Comparison of ENCODE assay signal across 8 mouse cellular contexts in the genomic region with DNA sequence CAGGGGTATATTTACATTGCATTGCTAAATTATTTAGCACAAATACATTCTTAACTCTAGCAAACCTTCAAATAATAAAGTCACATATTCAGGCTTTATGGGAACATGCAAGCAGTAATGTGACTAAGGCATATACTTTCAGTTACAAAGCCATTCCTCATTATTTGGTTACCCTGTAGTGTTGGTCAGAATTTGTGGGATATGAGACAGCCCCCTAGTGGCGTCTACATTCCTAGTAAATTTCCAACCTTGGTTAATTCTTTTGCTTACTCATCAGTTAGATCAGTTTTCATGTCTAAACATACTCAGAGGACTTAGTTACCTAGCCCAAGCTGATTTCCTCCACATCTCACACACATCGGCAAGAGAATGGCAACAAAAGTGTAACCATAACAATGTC.
A peak's percentile ranks its signal among the peaks of the same experiment; 100 is the strongest.
DNase-seq lines count a peak whose midpoint lies in the region; ATAC-seq lines count a peak whose summit lies in the region.

No protein-coding gene starts in this region.

- DNase-seq in hindbrain, embryonic 11.5 days (ENCODE audit: low spot score), result peak; percentile 48
- no peak for DNase-seq in hindbrain, embryonic 10.5 days (ENCODE audit: low spot score)
- DNase-seq in 3T3-L1 (ENCODE audit: low read depth, low spot score), result peak; percentile 70
- DNase-seq in R1 (ENCODE audit: low read depth, low spot score), result peak; percentile 40
- no peak for DNase-seq in heart, adult 11 months
- DNase-seq in adrenal gland, postnatal 14 days, result no peak
- DNase-seq in gastrocnemius, postnatal 25 days, result no peak

- H3K9me3 ChIP-seq in hindbrain, embryonic 11.5 days (ENCODE audit: control insufficient read depth, low read length), result no peaks in the 10 kb centered on the region
- no peaks in the 10 kb centered on the region for H3K9me3 ChIP-seq in hindbrain, embryonic 10.5 days
- no peaks in the 10 kb centered on the region for H3K9me3 ChIP-seq in hindbrain, embryonic 16.5 days (ENCODE audit: control insufficient read depth, low read length)

- no peak for ATAC-seq in hindbrain, embryonic 11.5 days (ENCODE audit: low FRiP score)
- ATAC-seq in hindbrain, embryonic 16.5 days, result peak; percentile 63; the same call in 1 of the 2 replicates

- no peak overlapping the region for H3K4me2 ChIP-seq in hindbrain, embryonic 11.5 days (replicated peaks; ENCODE audit: low read depth, low read length)
- no peak overlapping the region for H3K4me2 ChIP-seq in hindbrain, embryonic 16.5 days (ENCODE audit: low read length)

- no peak overlapping the region for H3K4me3 ChIP-seq in hindbrain, embryonic 11.5 days (ENCODE audit: low read depth, low read length)
- no peak overlapping the region for H3K4me3 ChIP-seq in hindbrain, embryonic 10.5 days
- H3K4me3 ChIP-seq in hindbrain, embryonic 16.5 days (ENCODE audit: low read length), result no peak overlapping the region

- no peak overlapping the region for H3K27ac ChIP-seq in hindbrain, embryonic 11.5 days (ENCODE audit: low read depth, low read length)
- H3K27ac ChIP-seq in hindbrain, embryonic 10.5 days, result no peak overlapping the region
- no peak overlapping the region for H3K27ac ChIP-seq in hindbrain, embryonic 16.5 days (ENCODE audit: low read depth, low read length)

- H3K27me3 ChIP-seq in hindbrain, embryonic 11.5 days (ENCODE audit: control insufficient read depth, insufficient read depth, low read length), result no peaks in the 10 kb centered on the region
- H3K27me3 ChIP-seq in hindbrain, embryonic 10.5 days (ENCODE audit: insufficient read depth, poor library complexity, severe bottlenecking), result no peaks in the 10 kb centered on the region
- H3K27me3 ChIP-seq in hindbrain, embryonic 16.5 days (replicated peaks; ENCODE audit: control insufficient read depth, insufficient read depth, low read length), result no peaks in the 10 kb centered on the region

- no peaks in the 10 kb centered on the region for H3K4me1 ChIP-seq in hindbrain, embryonic 11.5 days (replicated peaks; ENCODE audit: control insufficient read depth, insufficient read depth, low read length)
- no peaks in the 10 kb centered on the region for H3K4me1 ChIP-seq in hindbrain, embryonic 10.5 days (replicated peaks)
- no peaks in the 10 kb centered on the region for H3K4me1 ChIP-seq in hindbrain, embryonic 16.5 days (ENCODE audit: control insufficient read depth, insufficient read depth, low read depth, low read length)

- no peak overlapping the region for H3K9ac ChIP-seq in hindbrain, embryonic 11.5 days (ENCODE audit: low read depth, low read length)
- no peak overlapping the region for H3K9ac ChIP-seq in hindbrain, embryonic 16.5 days (ENCODE audit: low read depth, low read length)

- H3K36me3 ChIP-seq in hindbrain, embryonic 11.5 days (ENCODE audit: control insufficient read depth, insufficient read depth, low read length), result no peaks in the 10 kb centered on the region
- no peaks in the 10 kb centered on the region for H3K36me3 ChIP-seq in hindbrain, embryonic 10.5 days
- no peaks in the 10 kb centered on the region for H3K36me3 ChIP-seq in hindbrain, embryonic 16.5 days (ENCODE audit: control insufficient read depth, insufficient read depth, low read length)

- WGBS in hindbrain, embryonic 11.5 days, result 39% methylated on average over 2 of the region's 2 CpGs
- WGBS in hindbrain, embryonic 10.5 days, result 35% methylated on average over 2 of the region's 2 CpGs
- 44% methylated on average over 2 of the region's 2 CpGs for WGBS in hindbrain, embryonic 16.5 days

Comparison
In these comparisons a context has a peak if more than half of its experiments do, and no peak if none do; other contexts are left out.
1. DNase-seq: peak in hindbrain, embryonic 11.5 days (single experiment), 3T3-L1 (single experiment) and R1 (single experiment); none in hindbrain, embryonic 10.5 days (single experiment), heart, adult 11 months (single experiment), adrenal gland, postnatal 14 days (single experiment) and gastrocnemius, postnatal 25 days (single experiment).